10 mouse cellular contexts compared by ENCODE assay signal in the genomic region with DNA sequence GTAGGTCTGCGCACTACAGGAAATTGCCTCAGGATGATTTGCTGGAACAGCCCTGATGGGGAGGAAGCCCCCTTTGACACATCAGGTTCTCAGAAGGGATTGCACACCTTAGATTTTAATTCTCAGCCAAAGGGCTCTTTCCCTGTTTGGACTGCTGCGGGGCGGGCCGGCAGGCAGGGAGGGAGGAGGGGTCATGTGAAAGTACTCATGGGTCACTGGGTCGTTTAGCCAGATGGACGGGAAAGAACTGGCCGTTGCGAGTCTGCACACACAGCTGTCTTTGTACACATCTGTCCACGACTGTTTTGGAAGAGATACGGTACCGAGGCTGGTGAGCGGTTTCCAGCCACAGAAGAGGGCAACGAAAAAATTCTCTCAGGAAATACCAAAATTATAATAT. TPM values are rescaled to one million over a fixed set of nuclear protein-coding genes. Genes with fewer than 3 reads are reported as not detected.
A peak's percentile ranks its signal among the peaks of the same experiment; 100 is the strongest.
DNase-seq lines count a peak whose midpoint lies in the region; ATAC-seq lines count a peak whose summit lies in the region.
"Had no signal": no experiment of that assay in that cellular context is flagged by ENCODE, and none has a peak within 500 bp of the region (broad histone marks: within the 10 kb centered on the region; RNA-seq: fewer than 3 reads in every experiment).

No protein-coding gene starts in this region.

- H3K36me3 ChIP-seq in neural tube, embryonic 15.5 days: no peaks in the 10 kb centered on the region
- H3K36me3 ChIP-seq in kidney, embryonic 14.5 days (ENCODE audit: control insufficient read depth, insufficient read depth, low read length): peaks cover 3% of the 10 kb centered on the region; the same call in 1 of the 2 replicates
- no peaks in the 10 kb centered on the region for H3K36me3 ChIP-seq in liver, embryonic 12.5 days
- H3K36me3 ChIP-seq: midbrain, embryonic 15.5 days had no signal

- no peak overlapping the region for H3K27ac ChIP-seq in neural tube, embryonic 15.5 days (replicated peaks)
- H3K27ac ChIP-seq in kidney, embryonic 14.5 days (ENCODE audit: low read depth, low read length): peak overlapping the region; percentile 62
- H3K27ac ChIP-seq in liver, embryonic 12.5 days: no peak overlapping the region
- H3K27ac ChIP-seq: midbrain, embryonic 15.5 days had no signal

- no peaks in the 10 kb centered on the region for H3K27me3 ChIP-seq in neural tube, embryonic 15.5 days (replicated peaks)
- no peaks in the 10 kb centered on the region for H3K27me3 ChIP-seq in kidney, embryonic 14.5 days (ENCODE audit: control insufficient read depth, insufficient read depth, low read length)
- H3K27me3 ChIP-seq in liver, embryonic 12.5 days (replicated peaks): no peaks in the 10 kb centered on the region
- H3K27me3 ChIP-seq: midbrain, embryonic 15.5 days had no signal

- H3K9me3 ChIP-seq in neural tube, embryonic 15.5 days (replicated peaks): no peaks in the 10 kb centered on the region
- H3K9me3 ChIP-seq in kidney, embryonic 14.5 days (ENCODE audit: control insufficient read depth, low read length): no peaks in the 10 kb centered on the region
- no peaks in the 10 kb centered on the region for H3K9me3 ChIP-seq in liver, embryonic 12.5 days (replicated peaks)
- H3K9me3 ChIP-seq: midbrain, embryonic 15.5 days had no signal

- ATAC-seq in neural tube, embryonic 15.5 days (ENCODE audit: low FRiP score): no peak
- peak; percentile 30; the same call in 1 of the 2 replicates for ATAC-seq in kidney, embryonic 14.5 days (ENCODE audit: low FRiP score, low TSS enrichment)
- 0 out of 2 replicates have a peak, but pooled peaks have one; percentile 10 for ATAC-seq in liver, embryonic 12.5 days
- ATAC-seq: hindbrain, embryonic 16.5 days; midbrain, embryonic 15.5 days had no signal

- H3K9ac ChIP-seq in neural tube, embryonic 15.5 days (replicated peaks): no peak overlapping the region
- H3K9ac ChIP-seq in kidney, embryonic 14.5 days (ENCODE audit: low read depth, low read length): no peak overlapping the region
- no peak overlapping the region for H3K9ac ChIP-seq in liver, embryonic 12.5 days
- H3K9ac ChIP-seq: midbrain, embryonic 15.5 days had no signal

- no peak overlapping the region for H3K4me3 ChIP-seq in neural tube, embryonic 15.5 days (replicated peaks)
- H3K4me3 ChIP-seq in kidney, embryonic 14.5 days (ENCODE audit: low read length): no peak overlapping the region
- H3K4me3 ChIP-seq in liver, embryonic 12.5 days: no peak overlapping the region
- H3K4me3 ChIP-seq: midbrain, embryonic 15.5 days had no signal

- peak; percentile 48 for DNase-seq in neural tube, embryonic 10.5 days (ENCODE audit: extremely low spot score, low spot score)
- no peak for DNase-seq in adrenal gland, postnatal 4 days (ENCODE audit: low spot score in 2 of 2)
- DNase-seq in urinary bladder, postnatal 10 days (ENCODE audit: low spot score): no peak
- DNase-seq in layer of hippocampus, adult 18-20 months (ENCODE audit: low spot score in 2 of 2): no peak

- WGBS in neural tube, embryonic 15.5 days: 39% methylated on average over 13 of the region's 13 CpGs
- 10% methylated on average over 13 of the region's 13 CpGs for WGBS in kidney, embryonic 14.5 days
- WGBS in liver, embryonic 12.5 days (ENCODE audit: insufficient replicate concordance): 70% methylated on average over 13 of the region's 13 CpGs

- peaks cover 36% of the 10 kb centered on the region for H3K4me1 ChIP-seq in neural tube, embryonic 15.5 days
- peaks cover 44% of the 10 kb centered on the region for H3K4me1 ChIP-seq in kidney, embryonic 14.5 days (ENCODE audit: control insufficient read depth, insufficient read depth, low read length)
- H3K4me1 ChIP-seq in liver, embryonic 12.5 days: peaks cover 34% of the 10 kb centered on the region

- no peak overlapping the region for H3K4me2 ChIP-seq in neural tube, embryonic 15.5 days
- peak overlapping the region; percentile 12; the same call in 1 of the 2 replicates for H3K4me2 ChIP-seq in kidney, embryonic 14.5 days (replicated peaks; ENCODE audit: low read depth, low read length)
- no peak overlapping the region for H3K4me2 ChIP-seq in liver, embryonic 12.5 days
- H3K4me2 ChIP-seq: midbrain, embryonic 15.5 days had no signal

RNA-seq across cellular contexts. Expression of a gene that starts 13.2 kb away (rescaled TPM):
- 7.9 and 8.6 TPM in 2 replicates for polyA plus RNA-seq in neural tube, embryonic 15.5 days (2015; fragmentation: Nextera tagmentation; extraction: Ambion mirVana)
- 25.3 and 31.2 TPM in 2 replicates for polyA plus RNA-seq in kidney, embryonic 14.5 days (2014; fragmentation: Nextera tagmentation; extraction: Ambion mirVana)
- polyA plus RNA-seq in liver, embryonic 12.5 days (2016; fragmentation: Nextera tagmentation; extraction: Ambion mirVana): 3.9 and 4.4 TPM in 2 replicates
- total RNA-seq in adrenal gland, postnatal 4 days (2021): 10 to 100 TPM; 32.5 to 37.4 TPM
- 10 to 100 TPM; 25.1 to 27.1 TPM for total RNA-seq in layer of hippocampus, adult 18-20 months (2021)
- total RNA-seq: CH12.LX had no signal
